Mouse (Mus musculus) stomach, embryonic 16.5 days (tissue): ENCODE measurements at regions not wholly inside any gene's neighbourhood (a gene's known extent, or its start where the extent isn't known, plus 50 kb on each side); places are given as distances from the start of the nearest gene placed in this dataset.

Source experiments
- ATAC-seq: fragments of 200-750 bp; cut with Nextera tagmentation; 2 replicates; pipeline ENCODE4 v1.8.0; 2017; ENCODE audit warnings: moderate number of reproducible peaks, moderate TSS enrichment; ENCODE audit not compliant: insufficient read depth, low FRiP score
- H3K27ac ChIP-seq: fragments of 300-500 bp; sonication (generic); 2 replicates; pipeline ENCODE4 v1.5.1; 2014; ENCODE audit warnings: low read length
- H3K27me3 ChIP-seq: fragments of 300-500 bp; sonication (generic); 2 replicates; pipeline ENCODE4 v1.6.1; 2014; ENCODE audit warnings: low read length, control low read depth, mixed read lengths; ENCODE audit not compliant: control insufficient read depth, insufficient read depth
- H3K36me3 ChIP-seq: fragments of 300-500 bp; sonication (generic); 2 replicates; pipeline ENCODE4 v1.6.1; 2014; ENCODE audit warnings: low read length; ENCODE audit not compliant: control insufficient read depth, insufficient read depth
- H3K4me1 ChIP-seq: fragments of 300-500 bp; sonication (generic); 2 replicates; pipeline ENCODE4 v1.6.1; 2014; ENCODE audit warnings: low read length, control low read depth, mixed read lengths; ENCODE audit not compliant: control insufficient read depth, insufficient read depth
- H3K4me2 ChIP-seq: fragments of 300-500 bp; sonication (generic); 2 replicates; pipeline ENCODE4 v1.6.1; 2014; ENCODE audit warnings: low read depth, low read length, mixed read lengths
- H3K4me3 ChIP-seq: fragments of 300-500 bp; sonication (generic); replicated peaks from 2 replicates; pipeline ENCODE4 v1.5.1; 2014; ENCODE audit warnings: mild to moderate bottlenecking, low read length
- H3K9ac ChIP-seq: fragments of 300-500 bp; sonication (generic); 2 replicates; pipeline ENCODE4 v1.6.1; 2014; ENCODE audit warnings: low read length
- H3K9me3 ChIP-seq: fragments of 300-500 bp; sonication (generic); replicated peaks from 2 replicates; pipeline ENCODE4 v1.6.1; 2016; ENCODE audit warnings: low read length, control low read depth; ENCODE audit not compliant: control insufficient read depth
- WGBS: fragments of 180-500 bp; shearing (Covaris S2); extraction: QIAGEN DNeasy Blood & Tissue Kit; methylation state at CpG from one replicate; pipeline ENCODE4 v1.1.7; 2014; 5-methylcytosine and 5-hydroxymethylcytosine counted together

- Histone ChIP-seq H3K4me3 (no peak overlapping the region), H3K9me3 (no peaks in the 10 kb centered on the region), H3K36me3 (no peaks in the 10 kb centered on the region), H3K4me1 (no peaks in the 10 kb centered on the region), H3K9ac (no peak overlapping the region), H3K4me2 (no peak overlapping the region), H3K27me3 (no peaks in the 10 kb centered on the region), H3K27ac (no peak overlapping the region)
- no peak for ATAC-seq
- 36% methylated on average over 2 of the region's 2 CpGs for whole genome bisulfite sequencing
Measured at GRCm38 (mm10) chrX:70931944-70932343, 118.1 kb upstream of the Mamld1 start.

- no peak overlapping the region for H3K4me2 ChIP-seq
- H3K36me3 ChIP-seq = no peaks in the 10 kb centered on the region
- no peaks in the 10 kb centered on the region for H3K9me3 ChIP-seq
- no peak for ATAC-seq
- no peak overlapping the region for H3K4me3 ChIP-seq
- H3K9ac ChIP-seq = no peak overlapping the region
- H3K27ac ChIP-seq = no peak overlapping the region
- H3K4me1 ChIP-seq = no peaks in the 10 kb centered on the region
- 42% methylated on average over 2 of the region's 2 CpGs for WGBS
- H3K27me3 ChIP-seq = no peaks in the 10 kb centered on the region
Measured at GRCm38 (mm10) chrX:70945382-70945781, 104.7 kb upstream of the Mamld1 start.

- Histone ChIP-seq H3K9ac (no peak overlapping the region), H3K27ac (no peak overlapping the region), H3K36me3 (no peaks in the 10 kb centered on the region), H3K4me3 (no peak overlapping the region), H3K9me3 (no peaks in the 10 kb centered on the region), H3K4me1 (no peaks in the 10 kb centered on the region), H3K4me2 (no peak overlapping the region), H3K27me3 (no peaks in the 10 kb centered on the region)
- WGBS = 34% methylated on average over 8 of the region's 8 CpGs
- ATAC-seq = peak; percentile 47; the same call in 1 of the 2 replicates
Measured at GRCm38 (mm10) chrX:70946052-70946451, 104.0 kb upstream of the Mamld1 start.

- no peaks in the 10 kb centered on the region for H3K36me3 ChIP-seq
- H3K27ac ChIP-seq = no peak overlapping the region
- 67% methylated on average over 3 of the region's 3 CpGs for WGBS
- no peaks in the 10 kb centered on the region for H3K4me1 ChIP-seq
- no peaks in the 10 kb centered on the region for H3K27me3 ChIP-seq
- no peaks in the 10 kb centered on the region for H3K9me3 ChIP-seq
- ATAC-seq = no peak
- no peak overlapping the region for H3K4me2 ChIP-seq
- no peak overlapping the region for H3K4me3 ChIP-seq
- H3K9ac ChIP-seq = no peak overlapping the region
Measured at GRCm38 (mm10) chrX:70949232-70949631, 100.8 kb upstream of the Mamld1 start.

- 68% methylated on average over 3 of the region's 3 CpGs for WGBS
- H3K36me3 ChIP-seq = no peaks in the 10 kb centered on the region
- no peak overlapping the region for H3K27ac ChIP-seq
- no peaks in the 10 kb centered on the region for H3K27me3 ChIP-seq
- H3K9ac ChIP-seq = no peak overlapping the region
- H3K4me2 ChIP-seq = no peak overlapping the region
- H3K9me3 ChIP-seq = no peaks in the 10 kb centered on the region
- H3K4me1 ChIP-seq = no peaks in the 10 kb centered on the region
- no peak overlapping the region for H3K4me3 ChIP-seq
- ATAC-seq = no peak
Measured at GRCm38 (mm10) chrX:70953022-70953421, 97.0 kb upstream of the Mamld1 start.
